Mouse (Mus musculus) heart, postnatal 14 days (tissue): ENCODE data around the gene Cst6. TPM values are rescaled to one million over a fixed set of nuclear protein-coding genes. Genes with fewer than 3 reads are reported as not detected.
A peak's percentile ranks its signal among the peaks of the same experiment; 100 is the strongest.

Source experiments
- DNase-seq, 2 experiments: peaks; one replicate each; pipeline ENCODE4 v3.0.0; 2021 to 2022
- intact Hi-C: fragments of 180-260 bp; cut with DNase I; formaldehyde crosslinking; loops from one replicate; pipeline ENCODE4 v1.15.1; 2025
- total RNA-seq, 2 experiments: library from RNA; stranded (reverse); gene quantifications; 2 replicates each; pipeline ENCODE4 v1.2.3; 2021

The Cst6 gene
- total RNA-seq, 2 experiments from 2014 or later = 4.6 to 4.9 TPM

DNA sequence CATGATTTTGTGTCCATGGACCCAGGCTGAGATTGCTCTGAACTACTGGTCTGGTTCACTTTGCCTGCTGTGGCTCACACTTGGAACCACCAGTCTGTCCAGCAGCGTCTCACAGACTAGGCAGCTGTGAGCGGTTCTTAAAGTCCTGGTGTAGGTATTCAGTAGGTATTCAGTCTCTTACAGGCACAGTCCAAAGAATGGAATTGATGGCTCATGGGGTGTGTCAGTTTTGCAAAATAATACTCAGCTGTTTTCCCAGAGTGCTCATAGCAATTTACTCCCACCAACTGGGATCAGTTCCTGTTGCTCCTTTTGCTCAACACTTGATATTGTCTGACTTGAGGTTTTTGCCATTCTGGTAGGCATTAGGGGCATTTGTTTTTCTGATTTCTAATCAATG lies 12.8 kb upstream of the Cst6 start:
- intact Hi-C loops = no loop called here
- DNase-seq = no peak

DNA sequence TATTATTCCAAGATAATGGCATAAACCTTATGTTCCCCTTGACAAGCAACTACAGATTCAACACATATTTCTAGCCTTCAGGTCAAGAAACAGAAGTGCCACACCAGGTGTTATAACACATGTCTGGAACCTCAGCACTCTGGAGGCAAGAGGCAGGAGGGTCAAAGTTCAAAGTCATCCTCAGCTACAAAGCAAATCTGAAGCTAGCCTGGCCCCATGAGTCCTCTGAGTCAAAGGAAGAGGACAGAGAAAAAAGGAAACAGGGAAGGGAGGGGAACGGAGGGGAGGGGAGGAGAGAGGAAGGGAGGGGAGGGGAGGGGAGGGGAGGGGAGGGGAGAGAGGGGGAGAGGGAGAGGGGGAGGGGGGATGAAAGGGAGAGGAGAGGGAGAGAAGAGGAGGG lies 6.7 kb upstream of the Cst6 start:
- no peak for DNase-seq
- intact Hi-C loops = no loop called here

DNA sequence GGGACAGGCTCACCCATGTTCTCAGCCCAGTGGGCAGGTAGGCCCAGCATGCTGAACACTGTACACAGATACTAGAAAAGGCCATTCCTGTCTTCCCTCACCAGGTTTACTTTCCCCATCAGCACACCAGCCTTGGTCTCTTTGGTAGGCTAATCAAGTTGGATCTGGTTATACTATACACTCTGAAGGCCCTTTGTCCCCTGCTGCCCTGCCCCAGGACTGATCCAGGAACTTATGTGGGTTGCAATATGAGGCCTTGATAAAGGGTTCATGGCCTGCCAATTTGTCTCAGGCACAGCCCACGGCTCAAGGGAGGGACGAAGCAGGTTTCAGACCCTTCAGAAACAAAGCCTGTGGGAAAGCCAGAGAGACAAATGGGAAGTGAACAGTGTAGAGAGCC lies 4.2 kb upstream of the Cst6 start:
- intact Hi-C loops = no loop called here
- DNase-seq = no peak

DNA sequence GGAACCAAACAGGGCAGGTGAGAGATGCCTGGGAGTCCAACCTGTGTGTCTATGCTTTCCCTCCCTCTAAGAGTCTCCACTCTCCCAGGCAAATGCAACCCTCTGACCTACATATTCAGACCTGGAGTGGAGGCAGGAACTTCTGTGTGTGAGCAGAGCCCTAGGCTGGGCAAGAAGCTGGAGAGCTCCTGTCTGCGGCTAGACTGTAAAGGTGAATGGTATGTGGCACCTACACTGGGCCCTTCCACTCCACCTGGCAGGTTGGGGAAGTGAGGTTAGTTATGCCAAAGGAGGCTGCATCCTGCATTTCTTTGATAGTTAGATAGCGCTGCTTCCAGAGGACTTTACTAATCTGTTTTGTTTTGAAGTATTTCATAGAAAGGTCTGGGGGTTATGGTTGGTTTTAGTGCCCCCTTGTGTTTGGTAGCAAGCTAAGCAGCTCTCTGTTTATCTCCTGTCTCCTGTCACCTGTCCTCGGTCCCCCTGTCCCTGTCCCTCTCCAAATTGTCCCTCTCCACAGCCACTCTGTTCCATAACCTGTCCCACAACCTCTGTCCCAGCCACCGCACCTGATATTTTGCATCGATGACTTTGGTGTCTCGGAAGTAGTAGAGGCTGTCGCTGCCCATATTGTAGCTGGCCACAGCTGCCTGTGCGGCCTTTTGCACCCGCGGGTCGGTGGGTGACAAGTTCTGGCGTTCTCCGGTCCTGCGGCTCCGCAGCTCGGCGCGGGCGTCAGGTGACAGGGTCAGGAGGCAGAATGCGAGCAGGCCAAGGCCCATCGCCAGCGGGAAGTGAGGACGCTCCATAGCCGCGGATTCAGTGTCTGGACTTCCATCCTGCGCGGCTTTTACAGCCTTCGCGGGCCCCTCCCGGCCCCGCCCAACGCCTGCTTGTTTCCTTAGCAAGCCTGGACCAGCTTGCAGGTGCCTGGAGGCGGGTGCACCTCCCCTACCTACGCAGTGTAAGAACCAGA lies 560 bp downstream of the Cst6 start:
- intact Hi-C loops = loop anchor here (5.0 kb wide), 2 partner anchors 47 to 152 kb away; no protein-coding TSS in a partner anchor
- DNase-seq = peak; percentile 17 to 26

DNA sequence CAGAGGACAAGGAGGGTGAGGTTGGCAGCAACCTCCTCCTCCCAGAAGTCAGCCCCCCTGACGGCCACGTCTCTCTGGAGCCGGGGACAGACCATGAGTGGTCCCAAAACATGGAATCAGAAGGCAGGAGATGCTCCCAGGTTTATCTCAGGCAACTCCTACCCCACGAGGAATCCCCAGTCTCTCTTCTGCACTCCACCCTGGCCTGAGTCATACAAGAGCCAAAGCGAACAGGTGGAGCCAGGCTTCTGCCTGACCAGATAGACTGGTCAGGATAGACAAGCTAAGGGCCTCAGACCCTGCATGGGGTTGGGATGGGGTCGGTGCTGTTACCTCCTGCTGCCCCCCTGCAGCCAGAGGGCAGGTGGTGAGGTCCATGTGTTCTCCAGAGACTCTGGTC lies 1.3 kb downstream of the Cst6 start:
- intact Hi-C loops = loop anchor here (5.0 kb wide), 2 partner anchors 46 to 151 kb away; no protein-coding TSS in a partner anchor
- no peak for DNase-seq

DNA sequence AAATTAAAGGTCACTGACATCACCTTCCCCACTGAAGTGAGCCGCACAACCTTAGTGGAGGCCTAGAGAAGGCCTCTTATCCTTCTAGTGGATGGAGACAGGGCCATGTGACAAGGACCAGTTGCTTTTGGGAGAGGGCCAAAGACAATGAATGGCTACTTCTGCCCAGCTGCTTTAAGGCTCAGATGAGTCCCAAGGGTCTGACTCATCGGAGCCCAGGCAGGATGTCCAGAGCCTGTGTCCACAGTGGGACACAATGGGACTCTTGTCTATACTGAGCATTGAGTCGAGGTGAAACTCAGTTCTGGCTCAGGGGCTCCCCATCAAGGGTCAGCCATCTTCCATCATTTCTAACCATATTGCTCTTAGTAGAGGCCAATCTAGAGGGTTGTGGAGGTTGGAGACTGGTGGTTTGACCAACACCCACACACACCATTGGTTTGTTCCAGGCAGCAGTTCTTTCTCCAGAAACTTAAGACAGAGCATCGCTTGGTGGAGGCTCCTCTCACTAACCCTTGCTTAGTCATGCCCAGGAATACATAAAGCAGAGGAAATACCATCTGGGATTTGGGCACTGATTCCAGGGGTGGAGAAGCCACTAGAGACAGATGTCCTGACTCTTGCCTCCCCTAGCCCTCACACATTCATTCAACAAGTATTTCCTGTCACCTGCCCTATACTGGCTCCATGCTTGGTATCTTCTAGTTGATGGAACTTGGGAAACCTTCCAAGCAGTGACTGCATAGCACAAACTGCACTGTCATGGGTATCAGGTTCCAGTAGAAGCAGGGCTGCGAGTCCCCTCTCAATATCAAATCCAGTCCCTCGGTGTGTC lies 3.9 kb downstream of the Cst6 start:
- peak; percentile 49 to 61 for DNase-seq

DNA sequence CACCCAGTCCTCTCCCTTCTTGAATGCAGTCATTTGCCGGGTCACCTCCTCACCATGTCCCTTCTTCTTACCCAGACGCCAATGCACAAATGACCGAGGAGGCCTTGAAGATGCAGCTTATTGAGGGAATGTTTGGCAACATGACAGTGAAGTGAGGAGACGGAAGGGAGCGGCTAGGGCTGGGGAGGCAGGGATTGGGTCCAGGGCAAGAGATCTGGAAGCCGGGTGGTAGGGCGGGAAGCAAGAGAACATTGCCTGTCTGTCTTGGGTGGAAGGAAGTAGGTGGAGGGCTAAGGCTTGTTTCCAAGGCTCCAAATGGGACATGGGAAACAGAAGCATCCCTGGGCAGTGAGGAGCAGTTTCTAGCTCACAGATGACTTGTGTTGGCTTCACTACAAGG lies 8.0 kb downstream of the Cst6 start:
- peak in 1 of 2 experiments; percentile 34 for DNase-seq
- intact Hi-C loops = no loop called here

More for the DNA sequence above, 3.9 kb downstream of the Cst6 start:
- intact Hi-C loops = loop anchor here (5.0 kb wide), 2 partner anchors 43 to 148 kb away; no protein-coding TSS in a partner anchor

DNA sequence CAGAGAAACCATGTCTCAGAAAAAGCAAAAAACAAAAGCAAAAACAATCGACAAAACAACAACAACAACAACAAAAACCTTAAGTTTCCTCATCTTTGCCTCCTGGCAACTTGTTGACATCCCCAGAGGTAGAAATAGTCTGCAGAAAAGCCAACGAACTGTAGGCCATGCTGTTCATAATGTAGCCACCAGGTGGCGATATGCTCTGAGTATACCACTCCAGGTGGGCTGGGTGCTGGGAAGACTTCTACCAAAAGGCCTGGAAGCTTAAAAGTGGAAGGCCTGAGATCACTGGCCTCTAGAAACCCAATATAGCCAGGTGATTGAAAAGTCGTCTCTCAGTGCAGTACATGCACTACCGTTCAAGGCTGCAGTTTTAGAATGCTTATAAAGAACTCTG lies 11.4 kb downstream of the Cst6 start:
- peak; percentile 76 to 88 for DNase-seq
- intact Hi-C loops = no loop called here

DNA sequence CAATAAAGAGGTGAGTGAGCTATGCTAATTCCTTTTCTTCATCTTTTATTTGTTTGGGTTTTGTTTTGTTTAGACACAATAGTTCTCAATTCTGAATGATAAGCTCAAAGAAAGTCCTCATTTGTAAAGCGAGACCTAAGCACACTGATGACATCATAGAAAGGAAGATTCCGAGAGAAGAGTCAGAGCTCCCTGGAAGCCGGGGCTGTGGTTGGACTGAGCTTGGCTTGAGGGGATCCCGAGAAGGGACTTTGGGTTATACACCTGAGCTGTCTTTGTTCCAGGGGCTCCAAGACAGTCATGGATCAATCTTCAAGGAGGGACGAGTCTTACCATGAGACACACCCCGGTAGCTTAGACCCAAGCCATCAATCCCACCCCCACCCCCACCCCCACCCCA lies 13.9 kb downstream of the Cst6 start, which contains the start of gene Catsper1:
Gene Catsper1, plus strand, starts transcription at position 301 of the 400 bp plus-strand sequence.
- no peak for DNase-seq
- intact Hi-C loops = no loop called here

DNA sequence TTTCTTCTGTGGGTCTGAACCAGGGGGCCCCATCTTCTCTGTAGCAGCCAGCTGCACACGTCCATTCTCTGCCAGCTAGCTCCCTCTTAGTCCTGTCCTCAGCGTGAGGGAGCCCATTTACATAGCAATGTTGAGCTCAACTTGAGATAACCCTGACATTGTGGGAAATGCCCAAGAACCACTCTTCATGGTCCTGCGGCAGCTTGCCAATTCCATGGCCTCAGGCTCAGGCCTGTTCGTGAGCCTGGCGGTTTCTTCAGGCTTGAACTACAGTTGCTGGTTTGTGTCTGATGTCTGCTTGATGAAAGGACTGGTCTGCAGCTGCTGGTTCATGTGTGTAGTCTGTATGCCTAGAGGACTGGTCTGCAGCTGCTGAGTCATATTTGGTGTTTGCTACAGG lies 14.6 kb downstream of the Cst6 start:
- DNase-seq = no peak
- intact Hi-C loops = no loop called here

DNA sequence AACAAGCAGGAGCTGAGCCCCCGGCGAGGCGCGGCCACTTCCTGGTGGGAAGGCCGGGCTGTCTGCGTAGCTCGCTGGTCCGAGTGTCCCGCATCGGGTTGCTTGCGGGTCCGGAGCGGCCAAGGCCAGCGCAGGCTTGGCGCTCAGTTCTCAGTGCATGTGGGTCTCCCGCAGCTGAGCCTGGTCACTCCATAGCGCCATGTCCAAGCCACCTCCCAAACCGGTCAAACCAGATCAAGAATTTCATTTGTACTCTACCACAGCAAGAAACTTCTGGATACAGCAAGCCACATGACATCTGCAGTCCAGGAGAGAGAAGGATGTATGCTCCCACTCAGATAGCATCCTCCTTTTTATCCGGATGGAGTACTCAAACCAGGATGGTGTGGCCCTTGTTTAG lies 21.4 kb downstream of the Cst6 start:
- intact Hi-C loops = no loop called here
- DNase-seq = no peak

DNA sequence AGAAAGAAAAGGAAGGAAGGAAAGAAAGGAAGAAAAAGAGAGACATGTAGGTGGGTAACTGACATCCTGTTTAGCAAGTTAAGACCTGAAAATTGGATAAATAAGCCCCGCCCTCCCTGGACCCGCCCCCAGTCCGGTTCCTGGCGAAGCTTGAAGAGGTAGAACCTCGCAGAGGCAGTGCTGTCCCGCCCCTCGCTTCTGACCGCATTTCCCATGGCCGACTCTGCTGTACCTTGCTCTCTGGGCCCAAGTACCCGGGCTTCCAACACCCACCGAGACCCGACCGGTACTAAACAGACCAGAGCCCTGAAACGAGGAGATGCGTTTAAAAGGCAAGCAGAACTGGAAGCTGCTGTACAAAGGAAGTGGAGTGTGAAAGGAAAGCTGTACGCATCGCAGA lies 25.6 kb downstream of the Cst6 start:
- intact Hi-C loops = no loop called here
- DNase-seq = no peak

DNA sequence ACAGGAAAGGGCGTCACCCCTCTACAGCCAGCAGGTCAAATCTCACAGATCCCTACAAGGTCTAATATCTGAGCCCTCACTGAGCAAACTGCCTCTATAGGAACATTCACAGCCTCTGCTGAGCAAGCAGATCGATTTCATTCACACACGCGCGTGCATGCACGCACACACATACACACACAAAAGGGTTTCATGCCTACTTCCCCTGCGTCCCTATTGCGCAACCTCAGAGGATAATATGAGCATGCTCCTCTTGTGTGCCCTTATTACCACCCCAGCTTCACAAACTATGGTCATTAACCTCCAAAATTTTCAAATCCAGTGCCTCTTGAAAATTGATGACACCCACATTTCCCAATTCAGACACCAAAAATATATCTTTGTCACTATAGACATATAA lies 36.2 kb downstream of the Cst6 start:
- intact Hi-C loops = no loop called here
- DNase-seq = no peak

DNA sequence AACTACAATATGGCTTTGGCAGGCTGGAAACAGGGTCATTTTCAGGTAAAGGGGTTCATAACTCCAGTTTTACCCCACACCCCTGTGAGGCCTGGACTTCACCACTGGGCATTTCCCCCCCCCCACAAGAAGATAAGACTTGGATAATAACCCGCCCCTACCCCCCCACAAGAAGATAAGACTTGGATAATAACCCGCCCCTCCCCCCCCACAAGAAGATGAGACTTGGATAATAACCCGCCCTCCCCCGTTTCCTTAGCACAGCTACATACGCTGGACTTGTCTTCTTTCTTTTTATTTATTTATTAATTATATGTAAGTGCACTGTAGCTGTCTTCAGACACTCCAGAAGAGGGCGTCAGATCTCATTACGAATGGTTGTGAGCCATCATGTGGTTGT lies 40.3 kb downstream of the Cst6 start:
- intact Hi-C loops = no loop called here
- DNase-seq = no peak

DNA sequence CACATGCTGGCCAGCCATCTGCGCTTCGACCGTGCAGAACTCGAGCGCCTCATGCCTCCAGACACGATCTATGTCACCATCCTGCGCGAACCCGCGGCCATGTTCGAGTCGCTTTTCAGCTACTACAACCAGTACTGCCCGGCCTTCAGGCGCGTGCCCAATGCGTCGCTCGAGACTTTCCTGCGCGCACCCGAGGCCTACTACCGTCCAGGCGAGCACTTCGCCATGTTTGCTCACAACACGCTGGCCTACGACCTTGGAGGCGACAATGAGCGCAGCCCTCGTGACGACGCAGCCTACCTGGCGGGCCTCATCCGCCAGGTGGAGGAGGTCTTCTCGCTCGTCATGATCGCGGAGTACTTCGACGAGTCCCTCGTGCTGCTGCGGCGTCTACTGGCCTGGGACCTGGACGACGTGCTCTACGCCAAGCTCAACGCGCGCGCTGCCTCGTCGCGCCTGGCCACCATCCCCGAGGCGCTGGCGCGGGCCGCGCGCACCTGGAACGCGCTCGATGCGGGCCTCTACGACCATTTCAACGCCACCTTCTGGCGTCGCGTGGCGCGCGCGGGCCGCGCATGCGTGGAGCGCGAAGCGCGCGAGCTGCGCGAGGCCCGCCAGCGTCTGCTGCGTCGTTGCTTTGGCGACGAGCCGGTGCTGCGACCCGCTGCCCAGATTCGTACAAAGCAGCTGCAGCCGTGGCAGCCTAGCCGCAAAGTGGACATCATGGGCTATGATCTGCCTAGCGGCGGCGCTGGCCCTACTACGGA lies 42.2 kb downstream of the Cst6 start:
- intact Hi-C loops = no loop called here
- peak; percentile 38 to 39 for DNase-seq

DNA sequence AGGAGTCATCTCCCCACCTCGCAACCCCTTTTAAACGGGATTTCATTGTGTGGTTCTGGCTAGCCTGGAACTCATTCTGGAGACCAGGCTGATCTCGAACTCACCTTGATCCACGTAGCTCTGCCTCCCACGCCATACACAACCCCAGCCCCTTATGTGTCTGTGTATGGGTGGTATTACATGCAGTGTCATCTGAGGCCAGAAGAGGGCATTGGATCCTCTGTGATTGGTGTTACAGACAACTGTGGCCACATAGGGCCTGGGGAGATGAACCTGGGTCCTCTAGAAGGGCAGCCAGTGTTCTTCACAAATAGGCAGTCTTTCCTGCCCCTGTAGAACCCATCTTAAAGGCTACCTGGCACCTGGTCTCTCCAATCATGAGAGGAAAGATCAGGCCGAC lies 43.1 kb downstream of the Cst6 start:
- no peak for DNase-seq
- intact Hi-C loops = no loop called here

DNA sequence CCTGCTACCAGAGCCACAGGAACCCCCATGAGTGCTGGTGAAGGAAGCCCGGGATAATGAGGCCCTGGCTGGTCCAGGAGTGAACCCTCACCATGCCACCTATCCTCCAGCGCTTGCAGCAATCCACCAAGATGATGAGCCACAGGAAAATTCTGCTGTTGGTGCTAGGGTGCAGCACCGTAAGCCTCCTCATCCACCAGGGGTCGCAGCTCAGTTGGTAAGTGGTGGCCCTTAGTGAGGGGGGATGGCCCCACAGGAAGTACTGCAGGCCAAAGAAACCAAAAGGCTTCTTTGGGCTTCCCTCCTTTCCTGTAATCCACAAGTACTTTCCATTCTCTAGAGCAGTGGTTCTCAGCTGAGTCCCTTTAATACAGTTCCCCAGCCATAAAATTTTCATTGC lies 46.9 kb downstream of the Cst6 start:
- DNase-seq = peak; percentile 61 to 76
- intact Hi-C loops = loop anchor here (5.0 kb wide), 1 partner anchor 45 kb away; the partner anchor contains the start of gene Cst6

DNA sequence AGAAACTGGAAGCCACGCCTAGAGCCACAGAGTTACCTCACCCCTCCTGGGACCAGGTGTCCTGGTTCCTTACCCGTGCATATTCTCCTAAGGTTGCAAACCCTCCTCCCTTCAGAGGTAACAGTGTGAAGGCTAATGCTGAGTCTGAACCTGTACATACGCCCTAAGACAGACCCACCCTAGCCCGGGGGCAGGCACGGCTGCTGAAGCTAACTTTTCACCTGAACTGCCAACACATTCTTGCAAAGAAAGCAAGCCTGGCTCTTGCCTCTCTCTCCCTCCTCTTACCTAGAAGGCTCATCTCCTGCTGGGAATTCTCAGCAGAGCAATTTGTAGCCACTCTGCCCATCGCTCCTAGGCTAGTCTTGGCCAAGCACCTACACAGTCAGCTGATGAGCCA lies 48.8 kb downstream of the Cst6 start:
- intact Hi-C loops = loop anchor here (5.0 kb wide), 1 partner anchor 47 kb away; the partner anchor contains the start of gene Cst6
- no peak for DNase-seq

DNA sequence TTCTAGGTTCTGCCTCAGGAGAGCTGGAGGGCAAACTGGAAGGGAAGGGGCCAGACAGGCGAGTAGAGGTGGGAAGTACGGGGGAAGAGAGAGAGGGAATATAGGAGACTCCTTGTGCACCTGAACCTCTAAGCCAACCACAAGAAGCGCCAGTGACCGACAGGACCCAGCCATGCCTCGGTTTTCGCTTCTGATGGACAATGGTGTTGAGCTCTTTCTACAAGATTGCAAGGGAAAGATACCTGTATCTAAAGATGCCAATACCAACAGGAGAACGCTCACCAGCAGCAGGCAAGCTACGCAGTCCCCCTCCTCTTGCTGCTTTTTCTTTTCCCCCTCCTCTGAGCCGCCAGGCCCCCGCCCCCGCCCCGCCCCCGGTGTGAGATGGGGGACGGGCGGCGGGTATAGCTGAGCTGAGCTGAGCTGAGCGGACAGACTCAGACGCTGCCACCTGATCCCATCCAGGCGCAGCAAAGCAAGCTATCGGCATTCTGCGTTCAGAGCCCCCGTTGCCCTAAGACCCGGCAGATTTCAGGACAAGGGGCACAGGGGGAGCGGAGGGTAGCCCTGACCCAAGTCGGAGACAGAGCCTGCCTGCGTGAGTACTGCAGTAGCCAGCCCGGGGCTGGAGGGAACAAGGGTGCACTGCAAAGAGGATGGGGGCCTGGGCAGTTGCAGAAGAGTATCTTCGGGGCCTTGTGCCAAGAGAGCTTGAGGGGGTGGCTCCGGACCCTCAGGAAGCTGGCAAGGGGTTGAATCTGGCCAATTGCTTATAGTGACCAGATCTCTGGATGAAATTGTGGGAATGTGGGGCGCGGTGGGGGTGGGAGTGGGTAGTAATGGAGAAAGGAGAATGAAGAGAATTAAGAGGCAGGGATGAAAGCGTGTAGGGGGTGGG lies 51.2 kb downstream of the Cst6 start, which contains the start of gene Gal3st3:
Gene Gal3st3, plus strand, starts transcription at position 429 of the 898 bp plus-strand sequence.
- no peak for DNase-seq
- intact Hi-C loops = no loop called here
